Mouse (Mus musculus) frontal cortex, postnatal 25 days (tissue): ENCODE results near the gene Ogfod3.

Experiments used
- DNase-seq, 2 experiments: peaks; one replicate each; pipeline ENCODE4 v3.0.0; 2022; ENCODE audit warnings: low spot score in 2 of 2

The Ogfod3 gene

GRCm38 (mm10) chr11:121204161-121205006 lies at the start of gene Ogfod3, which contains the start of gene Hexdc:
Ogfod3 (minus strand) TSS chr11:121204711.
Hexdc (plus strand) TSS chr11:121204433.
- peak; percentile 70 to 83 for DNase-seq

- no peak for DNase-seq
These were observed 45.7 kb upstream of the Ogfod3 start for GRCm38 (mm10) chr11:121250196-121250595.

GRCm38 (mm10) chr11:121239669-121240068 lies 35.2 kb upstream of the Ogfod3 start:
- DNase-seq = no peak

GRCm38 (mm10) chr11:121237345-121238128 lies 33.0 kb upstream of the Ogfod3 start:
- DNase-seq = no peak

DNA sequence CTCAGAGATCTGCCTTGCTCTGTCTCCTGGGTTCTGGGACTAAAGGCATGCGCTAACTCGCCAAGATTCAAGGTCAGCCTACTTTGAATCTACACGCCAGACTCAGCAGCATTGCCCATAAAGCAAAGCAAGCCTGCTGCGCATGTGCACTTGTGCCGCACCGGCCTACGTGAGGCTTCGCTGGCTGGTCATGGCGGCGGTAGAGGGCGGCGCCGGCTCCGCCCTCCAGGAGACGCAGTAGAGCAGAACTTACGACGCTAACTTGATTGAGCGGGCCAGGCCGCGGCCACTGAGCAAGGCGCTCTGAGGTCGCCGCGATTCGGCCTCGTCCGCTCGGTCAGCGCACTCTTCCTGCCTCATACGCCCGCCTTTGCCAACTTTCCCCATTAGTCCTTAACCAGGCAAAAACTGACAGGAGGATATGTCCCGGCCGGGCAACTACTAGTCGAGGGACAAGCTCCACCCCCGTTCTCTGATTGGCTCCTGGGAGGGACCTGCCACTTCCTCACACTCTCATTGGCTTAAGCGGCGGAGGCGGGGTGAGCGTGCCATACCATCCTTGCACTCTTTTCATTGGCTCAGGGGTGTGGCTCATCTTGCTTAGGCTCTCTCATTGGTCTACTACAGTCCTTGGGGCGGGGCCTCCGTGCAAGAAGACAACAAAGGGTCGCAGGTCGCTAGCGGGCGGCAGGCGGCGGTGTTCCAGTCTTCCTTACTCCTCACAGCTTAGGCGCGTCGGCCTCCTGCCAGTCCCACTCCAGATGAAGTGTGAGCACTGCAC lies 32.2 kb upstream of the Ogfod3 start, which contains the start of gene Narf:
TSS of gene Narf (plus strand) at position 690 of the 781 bp plus-strand sequence.
- peak; percentile 95 to 98 for DNase-seq

GRCm38 (mm10) chr11:121235475-121236238 lies 31.1 kb upstream of the Ogfod3 start:
- no peak for DNase-seq

DNA sequence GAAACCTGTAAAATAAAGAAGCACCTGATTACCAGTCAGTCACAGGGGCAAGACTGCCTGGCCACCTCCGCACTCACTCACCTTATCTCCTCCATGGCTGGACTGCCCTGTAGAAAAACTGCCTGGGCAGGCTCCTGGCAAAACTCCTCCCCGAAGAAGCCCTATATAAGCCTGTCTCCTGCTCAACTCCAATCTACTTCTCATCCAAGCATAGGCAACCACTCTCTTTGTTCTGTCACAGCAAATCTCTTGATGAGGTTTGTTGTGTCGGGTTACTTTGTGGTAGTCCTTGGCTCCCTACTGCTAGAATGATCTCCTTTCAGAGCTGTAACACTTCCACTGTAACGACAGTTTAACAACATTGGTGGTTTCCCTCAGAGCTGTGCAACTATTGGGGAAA lies 28.2 kb upstream of the Ogfod3 start:
- no peak for DNase-seq

- no peak for DNase-seq
These were observed 27.2 kb upstream of the Ogfod3 start for GRCm38 (mm10) chr11:121231628-121232291.

DNA sequence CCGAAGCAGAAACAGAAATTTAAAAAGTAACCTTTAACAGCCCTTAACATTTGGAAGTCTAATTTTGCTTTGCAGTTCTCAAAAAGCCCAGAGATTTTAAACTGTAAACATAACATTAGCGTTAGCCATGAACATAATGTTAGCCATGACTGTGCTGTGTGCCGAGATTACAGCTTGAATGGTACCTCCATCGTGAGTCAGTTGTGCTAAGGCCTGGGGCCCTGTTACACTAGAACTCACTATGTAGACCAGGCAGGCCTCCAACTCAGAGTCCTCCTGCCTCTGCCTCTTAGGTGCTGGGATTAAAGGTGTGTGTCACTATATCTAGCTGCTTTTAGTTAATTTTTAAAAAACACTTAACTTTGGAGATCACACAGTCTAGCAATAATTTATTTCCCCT lies 26.7 kb upstream of the Ogfod3 start:
- no peak for DNase-seq

GRCm38 (mm10) chr11:121229018-121229439 lies 24.5 kb upstream of the Ogfod3 start, which contains the start of gene Cybc1:
Cybc1 (minus strand) TSS chr11:121229322.
- peak; percentile 47 to 49 for DNase-seq

DNA sequence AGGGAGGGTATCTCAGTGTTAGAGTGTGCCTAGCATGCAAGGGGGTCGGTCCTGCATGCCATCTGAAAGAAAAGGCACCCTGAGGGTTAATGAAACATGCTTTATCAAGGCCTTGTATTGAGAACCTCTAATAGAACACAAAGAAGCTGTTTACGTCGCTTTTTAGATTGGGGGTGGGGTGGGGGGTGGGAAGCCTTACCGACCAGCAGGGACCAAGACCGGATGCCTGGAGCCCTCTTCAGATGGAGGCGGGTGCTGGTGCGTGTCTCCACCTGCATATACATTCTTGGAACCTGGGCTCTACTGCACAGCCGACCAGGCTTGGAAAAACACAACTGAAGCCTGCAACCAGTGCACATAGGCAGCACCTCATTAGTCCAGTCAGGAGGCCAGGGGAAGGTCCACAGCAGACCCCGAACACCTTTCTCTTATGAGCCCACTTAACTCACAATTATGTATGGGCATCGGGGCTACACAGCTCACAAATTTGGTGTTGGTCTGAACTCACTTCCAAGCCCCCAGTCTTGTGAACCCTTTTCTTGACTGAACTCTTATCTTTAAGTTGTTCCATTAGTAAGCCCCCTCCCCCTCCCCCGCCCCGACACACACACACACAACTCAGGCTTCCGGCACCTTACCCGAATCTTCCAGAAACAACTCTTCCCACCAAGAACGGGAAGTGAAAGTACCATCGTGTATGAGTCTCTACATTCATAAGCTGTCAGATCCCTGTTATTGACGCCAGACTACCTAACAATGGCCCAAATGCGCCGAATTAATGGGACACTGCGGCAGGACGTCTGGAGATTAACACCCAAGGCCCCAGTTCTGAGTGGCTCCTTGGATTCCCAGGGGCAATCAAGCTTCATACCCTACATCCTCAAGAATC lies 23.9 kb upstream of the Ogfod3 start:
- no peak for DNase-seq

- no peak for DNase-seq
These were observed 17.0 kb upstream of the Ogfod3 start for GRCm38 (mm10) chr11:121221321-121222010.

GRCm38 (mm10) chr11:121220771-121221170 lies 16.3 kb upstream of the Ogfod3 start:
- DNase-seq = no peak

DNA sequence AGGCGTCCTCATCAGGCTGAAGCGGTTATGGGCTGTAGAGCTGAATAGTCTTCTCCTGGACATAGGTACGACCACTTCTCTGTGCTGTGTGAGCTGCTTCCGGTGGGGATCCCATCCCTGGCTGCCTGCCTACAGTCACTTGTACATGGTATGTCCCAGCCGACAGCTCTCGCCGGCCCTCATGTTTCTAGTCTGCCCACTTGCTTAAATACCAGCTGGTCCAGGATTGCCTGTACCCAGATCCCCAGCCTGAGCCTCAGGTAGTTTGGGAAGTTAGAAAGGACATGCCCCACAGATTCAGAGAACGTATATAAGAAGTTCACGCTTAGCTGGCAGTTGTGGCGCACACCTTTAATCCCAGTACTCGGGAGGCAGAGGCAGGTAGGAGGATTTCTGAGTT lies 15.3 kb upstream of the Ogfod3 start:
- DNase-seq = no peak

GRCm38 (mm10) chr11:121216831-121217230 lies 12.3 kb upstream of the Ogfod3 start:
- DNase-seq = no peak

- no peak for DNase-seq
These were observed 701 bp downstream of the Ogfod3 start for GRCm38 (mm10) chr11:121203859-121204160.

DNA sequence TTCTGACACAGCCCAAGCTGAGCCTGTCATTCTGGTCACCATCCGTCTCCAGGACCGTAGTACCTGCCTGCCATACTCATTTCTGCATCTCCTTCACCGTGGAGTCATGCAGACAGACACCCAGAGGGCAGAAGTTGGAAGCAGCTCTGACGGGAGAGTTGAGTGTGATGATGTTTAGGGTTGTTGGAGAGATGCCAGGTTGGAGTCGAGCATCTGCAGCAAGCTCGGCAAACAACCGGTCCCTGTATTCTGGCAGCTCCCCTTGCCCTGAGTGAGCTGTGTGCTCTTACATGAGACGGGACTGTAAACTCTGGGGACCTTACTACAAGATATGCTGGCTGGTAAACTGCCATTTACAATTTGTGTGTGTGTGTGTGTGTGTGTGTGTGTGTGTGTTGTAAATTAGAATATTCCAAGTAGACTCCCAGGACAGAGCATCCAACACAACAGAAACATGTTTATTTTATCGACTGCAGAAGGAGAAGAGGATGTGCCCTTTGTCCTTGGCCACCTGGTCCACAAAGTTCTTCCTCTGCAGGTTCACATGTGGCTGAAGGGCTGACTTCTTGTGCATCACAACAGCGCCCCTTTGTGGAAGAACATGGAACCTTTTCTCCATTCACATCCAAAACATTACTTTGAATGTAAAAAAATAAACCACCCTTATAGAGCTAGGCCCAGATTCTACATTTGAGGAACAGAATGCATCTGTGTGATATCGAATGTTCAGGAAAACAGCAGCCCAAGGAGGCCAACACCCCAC lies 2.9 kb downstream of the Ogfod3 start:
- DNase-seq = no peak

GRCm38 (mm10) chr11:121200781-121201180 lies 3.7 kb downstream of the Ogfod3 start:
- DNase-seq = no peak
